Mouse (Mus musculus) MN1 (cell line): Measurements from ENCODE around the gene Nudt17.
"Not testable (repeated sequence)": the region's sequence is repeated elsewhere in the genome, so short reads cannot be mapped to it uniquely, and the experiment has no call there.

Experiments
- DNase-seq: peaks from one replicate; pipeline ENCODE4 v3.0.0-alpha.2; 2016; ENCODE audit warnings: low spot score

The Nudt17 gene

DNA sequence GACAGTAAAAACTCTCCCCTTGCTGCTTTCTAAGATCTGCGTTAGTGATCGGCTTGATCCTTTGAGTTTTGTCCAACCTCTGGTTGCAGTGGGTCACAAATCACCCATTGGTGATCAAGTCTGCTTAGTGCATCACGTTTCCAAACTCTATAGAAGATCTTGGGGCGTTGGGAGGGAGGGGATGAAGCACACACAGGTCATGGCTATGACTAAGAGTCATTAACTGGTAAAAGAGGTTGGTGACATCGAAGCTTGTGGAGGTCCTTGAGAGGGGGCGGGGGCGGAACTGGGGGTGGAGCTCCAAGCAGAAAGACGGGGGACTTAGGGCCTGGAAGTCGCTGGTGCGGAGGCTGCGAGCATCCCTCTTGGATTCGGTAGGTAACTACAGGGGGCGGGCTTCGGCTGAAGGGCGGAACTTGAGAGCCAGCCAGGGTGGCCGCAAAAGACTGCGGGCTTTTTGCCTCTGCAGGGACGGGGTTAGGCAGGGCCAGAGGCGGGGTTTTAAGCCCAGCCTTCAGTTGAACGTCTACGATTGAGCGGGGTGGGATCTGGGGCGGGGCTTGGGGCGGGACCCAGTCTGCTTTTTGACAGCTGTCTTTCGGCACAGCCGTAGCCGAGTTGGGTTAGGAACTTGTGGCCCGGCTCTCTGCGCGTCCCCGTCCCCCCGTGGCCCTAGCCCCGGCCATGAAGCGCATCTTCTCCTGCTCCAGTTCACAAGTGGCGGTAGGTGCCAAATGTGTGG, 38.5 kb downstream of the Nudt17 start, which contains the start of gene Ankrd35:
Gene Ankrd35, plus strand, starts transcription at position 405 of the 742 bp plus-strand sequence.
- peak; percentile 90 for DNase-seq

DNA sequence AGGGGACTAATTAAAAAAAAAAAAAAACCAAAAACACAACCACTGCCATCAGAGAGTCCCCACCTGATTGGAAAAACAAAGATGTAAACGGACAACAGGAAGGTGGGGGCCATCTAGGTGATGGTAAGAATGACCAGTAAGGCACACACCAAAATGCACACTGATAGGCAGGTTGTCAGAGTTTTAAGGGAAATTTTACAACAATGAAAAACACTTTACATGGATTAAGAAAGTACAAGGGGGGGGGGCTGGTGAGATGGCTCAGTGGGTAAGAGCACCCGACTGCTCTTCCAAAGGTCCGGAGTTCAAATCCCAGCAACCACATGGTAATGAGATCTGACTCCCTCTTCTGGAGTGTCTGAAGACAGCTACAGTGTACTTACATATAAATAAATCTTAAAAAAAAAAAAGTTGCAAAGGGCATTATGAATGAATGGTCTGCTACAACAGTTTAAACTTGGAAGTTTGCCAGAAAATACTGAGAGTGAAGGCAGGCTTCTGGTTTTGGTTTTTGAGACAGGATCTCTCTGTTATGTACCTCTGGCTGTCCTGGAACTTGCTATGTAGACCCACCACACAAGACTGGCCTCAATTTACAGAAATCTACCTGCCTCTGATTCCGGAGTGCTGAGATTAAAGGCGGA, 39.8 kb downstream of the Nudt17 start:
- DNase-seq, result peak; percentile 42

DNA sequence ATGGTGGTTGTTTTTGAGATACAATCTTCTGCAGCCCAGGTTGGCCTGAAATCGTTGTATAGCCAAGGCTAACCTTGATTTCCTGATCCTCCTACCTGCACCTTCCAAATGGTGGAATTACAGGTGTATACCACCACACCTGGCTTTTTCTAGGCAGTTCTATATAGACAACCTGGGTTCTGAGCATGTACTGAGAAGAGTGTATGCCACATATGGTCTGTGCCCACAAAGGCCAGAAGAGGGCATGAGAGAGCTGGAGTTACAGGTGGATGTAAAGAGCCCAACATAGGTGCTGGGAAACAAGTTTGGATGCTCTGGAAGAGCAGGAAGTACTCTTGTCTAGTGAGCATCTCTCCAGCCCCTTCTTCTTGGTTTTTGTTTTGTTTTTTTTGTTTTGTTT, 41.0 kb downstream of the Nudt17 start:
- no peak for DNase-seq

DNA sequence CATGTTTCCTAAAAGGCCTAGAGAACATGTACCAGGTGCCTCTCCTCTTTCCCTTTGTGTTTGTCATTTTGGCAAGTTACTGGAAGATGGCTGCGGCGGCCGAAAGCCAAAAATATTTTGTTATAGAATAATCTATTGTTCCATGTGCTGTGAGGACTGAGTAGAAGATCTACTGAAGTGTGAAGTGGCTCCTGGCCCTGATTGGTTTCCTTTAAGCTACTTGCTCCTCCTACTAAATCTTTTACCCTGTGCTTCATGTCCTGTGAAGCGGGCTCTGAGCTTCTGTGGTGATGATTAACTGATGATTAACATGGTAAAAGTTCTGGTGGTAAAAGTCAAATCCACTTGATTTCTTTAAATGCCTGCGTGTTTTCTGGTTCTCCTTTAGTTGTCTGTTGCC, 41.4 kb downstream of the Nudt17 start:
- no peak for DNase-seq

DNA sequence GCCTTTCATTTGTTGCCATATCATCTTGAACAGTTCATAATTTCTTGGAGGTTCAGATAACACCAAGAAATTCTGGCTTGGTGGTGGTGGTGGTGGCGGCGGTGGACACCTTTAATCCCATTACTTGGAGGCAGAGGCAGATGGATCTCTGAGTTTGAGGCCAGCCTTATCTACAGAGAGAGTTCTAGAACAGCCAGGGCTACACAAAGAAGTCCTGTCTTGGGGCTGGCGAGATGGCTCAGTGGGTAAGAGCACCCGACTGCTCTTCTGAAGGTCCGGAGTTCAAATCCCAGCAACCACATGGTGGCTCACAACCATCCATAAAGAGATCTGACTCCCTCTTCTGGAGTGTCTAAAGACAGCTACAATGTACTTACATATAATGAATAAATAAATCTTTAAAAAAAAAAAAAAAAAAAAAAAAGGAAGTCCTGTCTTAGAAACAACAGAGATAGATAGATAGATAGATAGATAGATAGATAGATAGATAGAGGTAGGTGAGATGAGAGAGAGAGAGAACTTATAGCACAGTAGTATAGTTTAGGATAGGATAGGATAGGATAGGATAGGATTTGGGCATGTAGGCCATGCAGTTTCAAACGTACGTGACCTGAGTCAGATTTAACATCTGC, 42.5 kb downstream of the Nudt17 start:
- not testable (repeated sequence) for DNase-seq

DNA sequence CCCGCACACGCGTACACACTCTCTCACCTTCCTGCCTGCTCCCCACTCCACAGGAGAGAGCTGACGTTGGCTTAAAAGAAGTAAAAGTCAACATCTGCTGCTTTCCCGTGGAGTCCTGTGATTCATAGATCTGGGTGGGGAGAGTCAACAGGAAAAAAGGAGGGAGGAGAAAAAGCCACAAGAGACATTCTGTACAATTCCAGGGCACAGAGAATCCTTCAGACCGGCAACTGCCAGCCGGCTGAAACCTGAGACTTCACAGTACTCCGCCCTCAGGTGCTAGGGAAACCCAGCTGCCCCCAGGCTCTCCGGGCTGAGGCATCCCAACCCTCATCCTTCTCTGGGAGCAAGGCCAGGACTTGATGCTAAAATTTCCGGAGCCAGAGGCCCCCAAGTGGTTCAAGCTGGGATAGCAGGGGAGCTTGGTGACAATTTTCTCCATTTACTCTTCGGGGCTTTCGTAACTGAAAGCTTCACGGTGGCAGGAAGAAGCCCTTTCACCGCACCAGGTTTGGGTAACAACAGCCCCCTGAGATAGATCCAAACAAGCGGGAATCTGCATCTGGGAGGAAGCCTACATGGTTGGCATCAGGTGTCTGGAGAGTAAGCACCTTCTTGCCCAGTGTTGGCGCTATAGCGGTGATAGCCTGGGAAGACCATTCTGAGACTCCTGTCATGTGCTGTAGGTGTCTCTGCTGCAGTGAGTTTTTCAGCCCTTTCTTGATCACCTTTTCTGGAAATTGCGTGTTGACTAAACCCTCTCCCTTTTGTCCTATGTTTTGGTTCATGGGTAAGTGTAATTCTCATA, 44.7 kb downstream of the Nudt17 start:
- peak; percentile 91 for DNase-seq

DNA sequence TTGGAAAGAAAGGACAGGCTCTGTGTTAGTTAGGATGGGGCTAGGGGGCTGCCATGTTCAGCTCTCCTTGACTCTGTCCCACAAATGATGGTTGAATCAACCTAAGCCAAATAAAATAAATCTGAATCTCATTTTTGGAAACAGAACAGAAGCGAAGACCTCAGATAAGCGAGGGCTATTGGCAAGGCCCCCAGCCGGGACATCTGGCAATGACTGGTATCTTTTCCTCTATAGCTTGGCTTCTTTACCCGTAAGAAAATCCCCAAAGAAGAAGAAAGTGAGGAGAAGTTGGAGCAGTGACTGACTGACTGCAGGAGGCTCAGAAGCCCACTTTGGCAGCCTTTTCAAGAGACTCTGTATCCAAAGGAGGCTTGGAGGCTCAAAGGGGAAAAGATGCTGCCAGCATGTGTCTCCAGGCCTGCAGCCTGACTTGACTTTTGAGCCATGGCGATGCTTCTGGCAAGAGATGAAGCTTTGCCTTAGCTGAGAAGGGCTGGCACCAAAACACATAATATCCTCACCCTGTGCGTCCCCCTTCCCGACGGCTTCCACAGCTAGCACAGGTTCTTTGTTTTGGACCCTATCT, 45.5 kb downstream of the Nudt17 start:
- no peak for DNase-seq

DNA sequence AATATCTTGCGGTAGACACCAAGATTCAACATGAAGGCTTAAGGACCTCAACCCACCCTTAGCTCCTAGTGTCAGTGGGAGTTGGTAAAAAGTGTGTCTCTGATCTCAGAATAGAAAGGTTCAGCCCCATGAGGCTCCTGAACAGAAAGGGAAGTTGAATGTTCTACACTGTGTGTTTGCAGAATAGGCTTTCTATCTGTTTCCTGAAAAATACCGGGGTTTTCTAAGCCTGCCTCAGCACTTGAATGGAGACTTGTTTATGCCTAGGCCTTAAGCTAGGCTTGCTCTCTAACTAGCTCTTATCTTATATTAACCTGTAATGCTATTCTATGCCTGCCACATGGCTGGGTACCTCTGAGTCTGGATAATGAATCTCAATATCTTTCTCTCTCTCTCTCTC, 47.5 kb downstream of the Nudt17 start:
- DNase-seq, result no peak
